Mouse (Mus musculus) testis, adult 2 months (tissue): ENCODE results near the gene Sh2d4b.

Experiments used
- CTCF ChIP-seq: fragments of 200-500 bp; IDR thresholded peaks from 2 replicates; pipeline ENCODE4 v1.5.1; 2012; ENCODE audit warnings: low read depth, mild to moderate bottlenecking, inconsistent platforms, low read length, moderate library complexity; ENCODE audit not compliant: control insufficient read depth, insufficient read depth, insufficient replicate concordance
- POLR2A ChIP-seq: fragments of 200-500 bp; IDR thresholded peaks from 2 replicates; pipeline ENCODE4 v1.6.1; 2012; ENCODE audit warnings: low read depth, mild to moderate bottlenecking, inconsistent platforms, low read length, moderate library complexity; ENCODE audit not compliant: control insufficient read depth

- no peak for TF ChIP-seq CTCF
- no peak for TF ChIP-seq POLR2A
Observed at GRCm38 (mm10) chr14:40889704-40890103, 3.4 kb downstream of the Sh2d4b start.
